Mouse (Mus musculus) midbrain, embryonic 12.5 days (tissue): ENCODE results near the gene Gm42906. TPM values are rescaled to one million over a fixed set of nuclear protein-coding genes. Genes with fewer than 3 reads are reported as not detected.

ENCODE experiments used
- ATAC-seq: fragments of 200-750 bp; cut with Nextera tagmentation; 2 replicates; pipeline ENCODE4 v1.8.0; 2017; ENCODE audit warnings: low read depth, moderate TSS enrichment, moderate library complexity; ENCODE audit not compliant: low FRiP score
- H3K27ac ChIP-seq: fragments of 300-500 bp; sonication (generic); replicated peaks from 2 replicates; pipeline ENCODE4 v1.5.1; 2016; ENCODE audit warnings: mild to moderate bottlenecking
- H3K27me3 ChIP-seq: fragments of 300-500 bp; sonication (generic); 2 replicates; pipeline ENCODE4 v1.6.1; 2016; ENCODE audit warnings: mild to moderate bottlenecking
- H3K36me3 ChIP-seq: fragments of 300-500 bp; sonication (generic); 2 replicates; pipeline ENCODE4 v1.6.1; 2016
- H3K4me1 ChIP-seq: fragments of 300-500 bp; sonication (generic); 2 replicates; pipeline ENCODE4 v1.6.1; 2016
- H3K4me2 ChIP-seq: fragments of 300-500 bp; sonication (generic); replicated peaks from 2 replicates; pipeline ENCODE4 v1.6.1; 2016; ENCODE audit warnings: mild to moderate bottlenecking, moderate library complexity
- H3K4me3 ChIP-seq: fragments of 300-500 bp; sonication (generic); 2 replicates; pipeline ENCODE4 v1.5.1; 2016; ENCODE audit warnings: mild to moderate bottlenecking
- H3K9ac ChIP-seq: fragments of 300-500 bp; sonication (generic); replicated peaks from 2 replicates; pipeline ENCODE4 v1.6.1; 2016; ENCODE audit warnings: mild to moderate bottlenecking, moderate library complexity
- H3K9me3 ChIP-seq: fragments of 300-500 bp; sonication (generic); 2 replicates; pipeline ENCODE4 v1.6.1; 2016; ENCODE audit warnings: mild to moderate bottlenecking
- WGBS: fragments of 180-500 bp; shearing (Covaris S2); methylation state at CpG from one replicate; pipeline ENCODE4 v1.1.7; 2016; 5-methylcytosine and 5-hydroxymethylcytosine counted together
- polyA plus RNA-seq: library from polyadenylated mRNA; unstranded; fragments of >200 nt; fragmentation: Nextera tagmentation; extraction: Ambion mirVana; gene quantifications from 2 replicates; pipeline ENCODE4 v1.2.1, GENCODE M21; 2016

Gene Gm42906
- polyA plus RNA-seq, 1 experiment from 2014 or later: not detected

- Histone ChIP-seq H3K4me1 (peaks cover 12% of the 10 kb centered on the region), H3K36me3 (no peaks in the 10 kb centered on the region), H3K4me3 (no peak overlapping the region), H3K27me3 (no peaks in the 10 kb centered on the region), H3K27ac (no peak overlapping the region), H3K4me2 (no peak overlapping the region), H3K9me3 (no peaks in the 10 kb centered on the region), H3K9ac (no peak overlapping the region)
- 88% methylated on average over 5 of the region's 5 CpGs for WGBS
- ATAC-seq: no peak
These were observed 409.0 kb downstream of the Gm42906 start for GRCm38 (mm10) chr5:151018959-151019358.

DNA sequence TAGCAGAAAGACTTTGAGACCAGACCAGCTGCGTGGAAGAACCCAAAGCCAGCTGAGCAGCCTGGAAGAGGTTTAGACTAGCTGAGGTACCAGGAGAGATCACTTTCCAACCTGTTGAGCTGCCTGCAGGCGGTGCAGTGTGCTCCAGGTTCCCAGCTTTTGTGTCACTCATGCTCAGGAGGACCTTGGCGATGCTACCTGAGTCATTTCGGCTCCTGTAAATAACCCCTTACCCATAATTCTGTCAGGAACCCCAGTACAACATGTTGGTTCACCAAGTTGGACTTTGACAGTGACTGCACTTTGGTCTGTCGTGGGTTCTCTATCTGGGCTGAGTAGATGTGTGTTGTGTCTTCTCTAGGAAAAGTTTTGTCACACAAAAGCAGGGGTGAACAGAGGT lies 409.5 kb downstream of the Gm42906 start:
- Histone ChIP-seq H3K4me3 (no peak overlapping the region), H3K4me2 (no peak overlapping the region), H3K9ac (no peak overlapping the region), H3K4me1 (peaks cover 8% of the 10 kb centered on the region; the same call in 1 of the 2 replicates), H3K9me3 (no peaks in the 10 kb centered on the region), H3K27me3 (no peaks in the 10 kb centered on the region), H3K27ac (no peak overlapping the region), H3K36me3 (no peaks in the 10 kb centered on the region)
- WGBS: 73% methylated on average over 5 of the region's 5 CpGs
- ATAC-seq: no peak

Other genes starting within 250 kb of the Gm42906 start
- 3.3 and 5.6 TPM in 2 replicates for gene Stard13, start 194.3 kb downstream of the Gm42906 start, polyA plus RNA-seq
- gene Vmn2r18, start 177.9 kb upstream of the Gm42906 start, polyA plus RNA-seq: 0.09 TPM in 1 of 2 replicates, not detected in the other
- 101 and 109 TPM in 2 replicates for gene Rfc3, start 223.1 kb upstream of the Gm42906 start, polyA plus RNA-seq